Mouse (Mus musculus) cortical plate, adult 2 months (tissue): ENCODE measurements at regions not wholly inside any gene's neighbourhood (a gene's known extent, or its start where the extent isn't known, plus 50 kb on each side); places are given as distances from the start of the nearest gene placed in this dataset.

Source experiments
- CTCF ChIP-seq: fragments of 200-500 bp; IDR thresholded peaks from 2 replicates; pipeline ENCODE4 v1.5.1; 2011; ENCODE audit warnings: mild to moderate bottlenecking, control low read depth, low read length; ENCODE audit not compliant: insufficient read depth; ENCODE audit errors: extremely low read depth
- POLR2A ChIP-seq: fragments of 200-500 bp; IDR thresholded peaks from 2 replicates; pipeline ENCODE4 v1.6.1; 2011; ENCODE audit warnings: mild to moderate bottlenecking, low read length, control low read depth; ENCODE audit not compliant: insufficient read depth; ENCODE audit errors: extremely low read depth

DNA sequence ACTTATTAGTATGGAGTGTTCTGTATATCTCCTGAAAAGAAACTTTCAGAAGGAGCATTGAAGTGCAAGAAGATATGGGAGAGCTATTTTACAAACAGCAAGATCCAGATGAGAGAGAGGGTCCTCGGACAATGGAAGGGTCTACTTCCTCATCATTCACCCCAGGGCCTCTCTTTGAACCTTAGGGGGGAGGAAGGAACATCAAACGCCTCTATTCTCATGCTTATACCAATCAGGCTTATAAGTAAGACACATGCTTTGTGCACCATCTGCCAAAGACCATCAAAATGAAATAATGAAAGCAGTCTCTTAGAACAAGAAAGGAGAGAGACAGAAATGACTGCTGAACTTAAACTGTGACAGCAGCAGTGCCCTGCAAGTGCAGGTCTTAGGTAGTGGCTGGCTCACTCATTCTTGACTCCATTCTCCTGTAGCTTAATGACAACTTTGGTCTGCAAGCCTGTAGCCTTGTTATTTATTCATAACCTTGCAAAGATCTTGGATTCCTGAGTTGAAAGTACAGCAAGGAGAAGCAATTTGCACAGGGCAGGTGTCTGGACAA is 424.5 kb downstream of the Plk2 start:
- TF ChIP-seq POLR2A: no peak
- TF ChIP-seq CTCF: no peak
